Mouse (Mus musculus): ENCODE results near the gene Cyp27b1.

Cyp27b1 gene

DNA sequence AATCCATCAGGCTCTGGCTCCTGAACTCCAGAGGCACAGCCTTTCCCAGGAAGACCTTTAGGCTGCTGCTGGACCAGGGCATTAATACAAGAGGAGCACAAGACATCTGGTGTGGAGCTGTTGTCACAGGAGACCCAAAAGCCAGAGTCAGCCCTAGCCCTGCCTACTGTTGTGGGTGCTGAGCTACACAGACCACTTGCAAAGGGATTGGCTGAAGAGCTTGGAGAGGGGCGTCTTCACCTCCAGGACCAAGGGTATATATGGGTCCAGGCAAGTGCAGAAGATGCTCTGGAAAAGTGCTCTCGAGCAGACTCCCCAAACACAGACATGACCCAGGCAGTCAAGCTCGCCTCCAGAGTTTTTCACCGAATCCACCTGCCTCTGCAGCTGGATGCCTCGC lies at the start of gene Cyp27b1:
Cyp27b1 (plus strand) TSS at position 297 of the 400 bp plus-strand sequence.
- no peak for DNase-seq

DNA sequence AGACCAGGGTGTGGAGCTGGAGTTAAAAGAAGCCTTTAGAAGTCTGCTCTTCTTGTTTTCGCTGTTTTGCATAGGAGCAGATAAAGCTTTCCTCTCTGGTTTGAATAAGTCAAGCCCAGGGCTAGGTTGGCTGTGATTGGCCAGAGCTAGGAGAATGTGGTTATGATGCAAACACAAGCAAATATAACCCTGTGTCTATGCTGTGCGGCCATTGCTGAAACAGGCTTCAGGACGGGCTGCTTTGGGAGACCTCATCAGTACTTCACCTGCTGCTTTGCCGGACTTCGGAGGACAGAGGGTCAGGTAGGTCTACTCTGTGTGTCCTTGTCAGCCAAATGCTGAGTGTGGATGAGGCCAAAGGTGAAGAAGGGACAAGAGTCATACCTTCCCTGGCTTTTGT lies 47.5 kb upstream of the Cyp27b1 start, which contains the start of gene Avil:
Avil (plus strand) TSS at position 181 of the 400 bp plus-strand sequence.
- DNase-seq: no peak

- no peak for DNase-seq
Measured at GRCm38 (mm10) chr10:127001297-127001696, 46.8 kb upstream of the Cyp27b1 start.

GRCm38 (mm10) chr10:127002056-127002455 lies 46.0 kb upstream of the Cyp27b1 start:
- DNase-seq: no peak

GRCm38 (mm10) chr10:127002765-127003164 lies 45.3 kb upstream of the Cyp27b1 start:
- no peak for DNase-seq

- DNase-seq: no peak
Measured at GRCm38 (mm10) chr10:127003334-127003733, 44.7 kb upstream of the Cyp27b1 start.

- DNase-seq: no peak
Measured at GRCm38 (mm10) chr10:127003806-127004205, 44.2 kb upstream of the Cyp27b1 start.

GRCm38 (mm10) chr10:127016488-127016887 lies 31.6 kb upstream of the Cyp27b1 start:
- DNase-seq: no peak

- DNase-seq: no peak
Measured at GRCm38 (mm10) chr10:127017071-127017470, 31.0 kb upstream of the Cyp27b1 start.

DNA sequence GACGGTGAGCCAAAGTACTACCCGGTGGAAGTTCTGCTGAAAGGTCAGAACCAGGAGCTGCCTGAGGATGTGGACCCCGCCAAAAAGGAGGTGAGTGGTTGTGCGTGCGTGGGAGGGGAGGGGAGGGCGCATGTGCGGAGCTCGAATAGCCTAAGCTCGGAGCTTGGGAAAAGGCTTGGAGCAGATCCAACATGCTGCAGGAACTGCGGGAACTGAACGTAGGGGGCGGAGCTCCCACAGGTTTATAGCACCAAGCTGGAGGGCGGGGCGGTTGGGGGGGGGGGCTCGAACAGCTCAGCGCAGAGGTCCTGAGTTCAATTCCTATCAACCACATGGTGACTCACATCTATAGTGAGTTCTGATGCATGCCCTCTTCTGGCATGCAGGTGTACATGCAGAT lies 29.6 kb upstream of the Cyp27b1 start:
- no peak for DNase-seq

DNA sequence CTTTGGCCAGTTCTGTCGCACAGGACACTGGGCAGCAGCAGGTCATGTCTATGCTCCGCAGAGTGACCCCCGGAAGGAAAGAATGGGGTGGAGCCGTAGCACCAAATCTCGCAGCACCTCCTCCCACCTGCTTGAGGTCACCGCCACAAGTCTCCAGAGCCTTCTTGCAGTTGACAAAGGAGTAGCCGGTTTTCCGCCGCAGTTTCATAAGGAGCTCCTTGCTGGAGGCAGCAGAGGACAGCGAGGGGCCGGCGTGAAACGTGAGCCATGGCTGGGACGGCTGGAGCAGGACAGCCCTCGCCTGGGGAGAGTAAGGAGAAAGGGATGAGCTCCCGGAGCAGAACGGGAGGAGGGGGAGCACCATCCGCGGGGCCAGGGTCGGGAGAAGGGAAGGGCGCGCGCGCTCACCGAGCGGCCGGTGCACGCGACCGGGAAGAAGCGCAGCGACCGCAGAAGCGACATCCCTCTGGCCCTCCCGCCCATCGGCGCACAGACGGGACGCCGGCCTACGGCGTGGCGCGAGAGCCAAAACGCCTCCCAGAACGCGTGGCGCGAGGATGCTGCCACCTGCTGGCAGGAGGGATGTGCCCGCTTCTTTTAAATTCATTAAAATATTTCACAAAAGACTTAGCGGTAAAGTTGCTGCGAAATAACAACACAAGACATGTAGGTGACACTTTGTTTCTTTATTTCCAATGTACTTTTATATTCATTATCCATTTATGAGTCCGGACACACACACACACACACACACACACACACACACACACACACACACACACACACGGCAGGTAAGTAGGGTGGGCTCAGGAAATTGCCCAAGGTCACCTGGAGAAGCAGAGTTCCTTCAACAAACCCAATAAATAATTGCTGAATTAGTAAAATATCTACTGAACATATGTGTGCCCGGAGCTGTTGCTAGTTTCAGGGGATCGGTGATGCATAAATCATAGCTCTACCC lies 17.4 kb upstream of the Cyp27b1 start, which contains the start of gene Tsfm:
Tsfm (minus strand) TSS at position 505 of the 961 bp plus-strand sequence.
- peak; percentile 88 for DNase-seq

DNA sequence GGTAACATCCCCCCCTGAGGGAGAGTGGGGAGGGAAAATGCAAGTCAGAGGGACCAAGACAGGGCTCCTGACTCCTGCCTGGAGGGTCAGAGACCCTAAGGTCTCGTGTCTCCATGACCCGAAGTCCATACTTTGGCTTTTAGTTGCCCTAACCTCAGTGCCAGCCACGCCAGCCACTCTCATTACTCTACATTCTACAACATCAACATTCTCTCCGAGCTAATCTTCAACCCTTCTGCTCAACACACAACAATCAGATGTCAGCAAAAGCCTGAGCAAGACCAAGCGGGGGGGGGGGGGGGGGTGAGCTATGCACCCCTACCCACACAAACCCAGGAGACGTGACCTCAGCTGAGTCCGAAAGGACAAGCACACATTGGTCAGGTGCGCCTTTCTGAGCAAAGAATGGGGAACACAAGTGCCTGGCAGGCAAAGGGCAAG lies 14.7 kb upstream of the Cyp27b1 start:
- DNase-seq: no peak

- no peak for DNase-seq
Measured at GRCm38 (mm10) chr10:127036273-127036672, 11.8 kb upstream of the Cyp27b1 start.

DNA sequence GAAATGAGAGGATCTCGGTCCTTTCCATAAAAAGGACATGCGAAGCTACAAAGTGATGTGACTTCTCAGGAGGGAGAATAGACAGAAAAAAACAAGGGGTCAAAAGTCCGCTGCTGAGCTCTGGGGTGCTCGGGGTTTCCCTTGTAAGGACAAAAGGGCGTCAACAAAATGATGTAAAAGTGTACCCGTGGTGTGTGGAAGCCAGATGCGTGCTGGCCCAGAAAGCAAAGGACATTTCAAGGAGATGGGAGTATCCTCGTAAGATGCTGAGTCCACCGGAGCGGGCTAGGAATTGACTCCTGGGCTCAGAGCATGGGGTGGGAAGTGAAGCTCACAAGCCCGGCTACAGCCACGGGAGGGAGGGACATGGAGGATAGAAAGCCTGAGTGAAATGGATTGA lies 10.4 kb upstream of the Cyp27b1 start:
- no peak for DNase-seq

GRCm38 (mm10) chr10:127040569-127041214 lies 7.4 kb upstream of the Cyp27b1 start:
- no peak for DNase-seq

DNA sequence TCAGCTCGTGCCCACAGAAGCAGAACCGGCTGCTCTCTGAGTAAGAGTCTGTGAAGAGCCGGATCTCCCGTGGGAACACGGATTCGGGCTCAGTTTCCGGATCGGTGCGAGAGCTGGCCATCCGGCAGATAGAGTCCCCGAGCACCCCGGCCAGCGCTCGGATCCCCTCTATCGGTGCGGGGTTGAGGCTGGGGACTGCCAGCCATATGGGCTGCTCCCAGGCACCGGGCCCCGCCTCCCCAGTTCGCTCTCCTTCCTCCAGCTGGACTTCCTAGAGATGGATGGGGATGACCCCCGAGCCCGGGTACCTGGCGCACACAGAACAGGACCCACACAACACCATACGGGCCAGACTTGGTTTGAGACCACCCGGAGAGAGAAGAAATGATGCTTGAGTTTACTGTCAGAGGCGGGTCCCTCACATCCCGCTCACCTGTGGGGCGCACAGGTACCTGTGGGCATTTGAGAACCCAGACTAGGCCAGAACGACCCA lies 6.7 kb upstream of the Cyp27b1 start, which contains the start of the genes Mettl1 and Eef1akmt3:
Mettl1 (plus strand) TSS at position 141 of the 493 bp plus-strand sequence.
Eef1akmt3 (minus strand) TSS at position 240 of the 493 bp plus-strand sequence.
- no peak for DNase-seq

GRCm38 (mm10) chr10:127041774-127042338 lies 6.2 kb upstream of the Cyp27b1 start:
- peak; percentile 84 for DNase-seq

DNA sequence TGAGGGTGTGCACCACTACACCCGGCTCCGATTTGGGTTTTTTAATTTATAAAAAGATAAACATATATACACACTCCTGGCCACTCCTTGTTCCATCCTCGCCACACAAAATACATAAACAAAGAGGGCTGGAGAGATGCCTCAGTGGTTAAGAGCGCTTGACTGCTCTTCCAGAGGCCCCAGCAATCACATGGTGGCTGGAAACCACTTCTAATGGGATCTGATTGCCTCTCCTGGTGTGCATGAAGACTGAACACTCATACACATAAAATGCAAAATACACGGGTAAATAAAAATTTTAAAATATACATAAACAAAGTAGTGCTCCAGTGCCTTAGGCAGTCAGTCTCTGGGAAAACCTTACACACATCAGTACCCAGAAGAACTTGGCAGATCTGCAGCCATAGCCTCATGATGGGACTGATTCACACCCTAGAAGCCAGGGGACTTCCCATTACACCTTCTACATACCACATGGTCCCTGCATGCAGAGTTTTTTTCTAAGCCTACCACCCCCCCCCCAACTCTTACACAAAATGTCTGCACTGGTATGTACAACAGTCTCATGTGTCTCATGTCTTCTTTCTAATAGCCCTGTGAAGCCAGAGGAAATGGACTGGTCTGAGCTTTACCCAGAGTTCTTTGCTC lies 5.5 kb upstream of the Cyp27b1 start:
- no peak for DNase-seq

- no peak for DNase-seq
Measured at GRCm38 (mm10) chr10:127043187-127043586, 4.9 kb upstream of the Cyp27b1 start.

DNA sequence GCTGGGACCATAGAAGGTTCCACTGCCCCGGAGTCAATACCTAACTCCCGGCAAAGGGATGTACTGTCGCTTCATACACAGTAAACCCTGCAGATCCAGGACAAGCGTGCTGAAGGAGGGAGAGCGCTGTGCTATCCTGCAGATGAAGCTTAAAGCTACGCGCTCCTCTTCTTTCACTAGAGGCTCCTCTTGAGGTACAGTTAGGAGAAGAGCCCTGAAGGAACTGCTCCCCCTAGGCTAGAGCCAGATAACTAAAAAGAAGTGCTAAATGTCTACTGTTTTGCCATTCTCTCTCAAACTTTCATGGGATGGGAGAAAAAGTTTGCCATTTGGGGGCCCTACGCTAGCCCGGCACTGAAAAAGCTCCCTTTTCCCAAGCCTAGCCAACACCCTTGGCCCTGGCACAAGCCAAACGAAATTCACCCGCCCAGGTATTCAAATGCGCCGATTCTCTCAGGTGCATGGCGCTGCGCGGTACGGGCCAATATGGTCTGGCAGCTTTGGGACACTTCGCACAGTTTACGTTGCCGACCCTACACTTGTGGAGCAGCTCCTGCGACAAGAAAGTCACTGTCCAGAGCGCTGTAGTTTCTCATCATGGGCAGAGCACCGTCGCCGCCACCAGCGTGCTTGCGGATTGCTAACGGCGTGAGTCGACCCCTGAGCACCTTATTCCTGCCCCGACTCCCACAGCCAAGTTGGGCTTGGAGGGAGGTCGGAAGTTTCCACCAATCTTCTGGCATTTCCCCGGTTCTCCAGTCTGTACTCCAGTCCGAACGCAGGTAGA lies 751 bp downstream of the Cyp27b1 start:
- DNase-seq: no peak

DNA sequence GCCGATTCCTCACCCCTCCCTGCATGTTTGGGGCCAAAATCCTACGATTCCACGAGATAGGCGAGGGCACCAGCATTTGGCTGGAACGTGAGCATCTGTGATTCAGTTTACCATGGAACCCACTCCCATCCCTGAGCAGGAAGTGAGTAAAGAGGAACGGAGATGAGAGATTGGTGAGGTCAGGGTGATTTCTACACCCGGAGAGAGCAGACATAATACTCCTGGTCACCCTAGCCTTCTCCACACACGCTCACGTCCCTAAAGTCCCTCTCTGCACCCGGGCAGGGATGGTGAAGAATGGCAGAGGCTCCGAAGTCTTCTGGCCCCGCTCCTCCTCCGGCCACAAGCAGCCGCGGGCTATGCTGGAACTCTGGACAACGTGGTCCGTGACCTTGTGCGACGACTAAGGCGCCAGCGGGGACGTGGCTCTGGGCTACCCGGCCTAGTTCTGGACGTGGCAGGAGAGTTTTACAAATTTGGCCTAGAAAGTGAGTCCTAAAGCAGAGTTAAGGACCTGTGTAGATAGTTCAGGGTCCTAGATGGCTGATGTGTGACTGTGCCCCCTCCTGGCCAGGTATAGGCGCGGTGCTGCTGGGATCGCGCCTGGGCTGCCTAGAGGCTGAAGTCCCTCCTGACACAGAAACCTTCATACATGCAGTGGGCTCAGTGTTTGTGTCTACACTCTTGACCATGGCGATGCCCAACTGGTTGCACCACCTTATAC lies 1.5 kb downstream of the Cyp27b1 start:
- DNase-seq: no peak

Measured in cerebellum, adult 11-12 months (tissue).